Mouse (Mus musculus) adrenal gland, postnatal 4 days (tissue): Measurements from ENCODE around the gene Acp6. TPM values are rescaled to one million over a fixed set of nuclear protein-coding genes. Genes with fewer than 3 reads are reported as not detected.
A peak's percentile ranks its signal among the peaks of the same experiment; 100 is the strongest.
"Not testable (repeated sequence)": the region's sequence is repeated elsewhere in the genome, so short reads cannot be mapped to it uniquely, and the experiment has no call there.

ENCODE experiments used
- DNase-seq, 2 experiments: peaks; one replicate each; pipeline ENCODE4 v3.0.0; 2021 to 2022; ENCODE audit warnings: low spot score in 2 of 2, mixed read lengths in 2 of 2
- long read RNA-seq, 2 experiments: library from polyadenylated mRNA; stranded (forward); transcript quantifications; one replicate each; pipeline ENCODE4 v2.0.0; 2021
- total RNA-seq, 2 experiments: library from RNA; stranded (reverse); gene quantifications; 2 replicates each; pipeline ENCODE4 v1.2.3; 2021

Gene Acp6
- 10 to 100 TPM; 43.5 to 50.8 TPM for total RNA-seq
- long read RNA-seq, experiment 1, transcript Acp6-201 (10 exons, 1,754 nt), result major isoform, 24 of 35 reads
- long read RNA-seq, experiment 1, partial matches to known transcripts, result 1 of 35 reads
- long read RNA-seq, experiment 1, other reads (novel, unspliced or antisense), result 3 of 35 reads
- long read RNA-seq, experiment 2, transcript Acp6-208 (1 exons, 3,291 nt), result minor isoform, 6 of 78 reads
- long read RNA-seq, experiment 2, transcript Acp6-201 (10 exons, 1,754 nt), result major isoform, 57 of 78 reads
- long read RNA-seq, experiment 2, partial matches to known transcripts, result 3 of 78 reads
- long read RNA-seq, experiment 2, other reads (novel, unspliced or antisense), result 10 of 78 reads

GRCm38 (mm10) chr3:97158611-97159508 is at the start of gene Acp6:
TSS of gene Acp6 (plus strand) at chr3:97158777.
- DNase-seq, result peak; percentile 64 to 83

DNA sequence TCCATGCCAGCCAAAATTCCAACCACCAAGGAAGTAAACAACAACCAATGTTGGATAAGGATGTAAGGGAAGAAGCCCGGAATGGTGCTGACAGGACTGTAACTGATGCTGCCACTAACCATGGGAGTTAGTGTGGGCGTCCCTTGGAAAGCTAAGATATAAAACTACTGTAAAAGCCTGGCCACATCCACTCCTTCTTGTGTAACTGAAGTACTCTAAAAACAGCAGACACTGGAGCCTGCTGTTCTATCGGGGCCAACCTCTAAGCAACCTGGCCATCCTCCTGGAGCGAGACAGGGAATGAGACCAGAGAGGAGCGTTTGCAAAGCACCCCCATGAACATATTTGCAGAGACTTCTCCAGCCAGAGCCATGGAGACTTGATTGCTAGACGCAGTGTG is 41.1 kb upstream of the Acp6 start:
- DNase-seq, result no peak

- no peak for DNase-seq
These were observed 40.3 kb upstream of the Acp6 start for GRCm38 (mm10) chr3:97118313-97118712.

DNA sequence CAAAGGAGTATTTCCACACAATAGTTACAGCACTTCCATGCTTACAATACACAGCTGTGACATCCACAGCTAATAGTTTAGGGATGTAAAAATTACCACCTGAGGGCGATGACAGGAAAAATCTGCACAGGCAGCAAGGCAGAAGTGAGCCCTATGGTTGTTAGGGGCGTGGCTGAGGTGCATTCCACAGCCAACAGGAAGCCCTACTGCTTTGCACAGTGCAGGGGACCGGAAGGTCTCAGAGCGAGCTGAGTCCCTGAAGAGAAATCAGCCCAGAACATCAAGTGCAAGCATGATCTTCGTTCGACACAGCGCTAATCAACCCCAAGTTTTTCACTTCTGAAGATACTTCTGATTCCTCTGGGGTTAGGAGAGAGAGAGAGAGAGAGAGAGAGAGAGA is 34.4 kb upstream of the Acp6 start:
- DNase-seq, result no peak

DNA sequence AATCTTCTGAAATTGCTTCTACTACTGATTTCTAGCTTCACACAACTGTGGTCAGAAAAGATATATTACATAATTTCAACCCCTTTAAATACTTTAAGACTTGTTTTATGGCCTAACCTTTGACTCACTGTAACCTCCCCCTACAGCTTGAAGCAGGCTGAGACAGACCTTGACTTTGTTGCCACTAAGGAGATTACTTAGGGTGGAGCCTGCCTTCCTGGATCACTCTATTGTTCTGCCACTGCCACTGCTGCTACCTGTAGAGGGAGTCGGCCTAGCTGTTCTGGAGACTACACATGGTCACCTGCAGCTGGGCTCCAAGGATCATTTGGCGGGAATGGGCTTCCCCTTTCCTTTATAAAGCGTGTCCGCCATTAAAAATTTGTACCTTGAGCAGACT is 29.2 kb upstream of the Acp6 start:
- no peak for DNase-seq

DNA sequence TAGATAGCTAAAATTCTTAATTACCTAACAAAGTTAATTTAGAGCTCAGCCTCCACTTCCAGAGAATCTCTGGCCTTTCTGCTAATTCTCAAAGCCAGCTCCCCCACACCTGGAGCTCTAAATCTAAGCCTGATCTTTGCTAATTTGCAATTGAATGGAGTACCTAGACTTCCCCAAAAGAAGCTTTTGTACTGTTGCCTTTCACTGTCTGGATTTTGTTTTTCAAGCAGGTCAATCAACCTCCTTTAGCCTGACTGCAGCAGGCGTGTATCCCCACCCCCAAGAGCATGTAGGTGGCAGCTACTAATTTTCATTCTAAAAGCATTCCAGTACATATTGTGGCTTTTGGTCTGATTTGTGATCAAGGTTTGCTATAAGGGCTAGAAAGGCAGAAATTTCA is 20.9 kb upstream of the Acp6 start:
- DNase-seq, result not testable (repeated sequence)

DNA sequence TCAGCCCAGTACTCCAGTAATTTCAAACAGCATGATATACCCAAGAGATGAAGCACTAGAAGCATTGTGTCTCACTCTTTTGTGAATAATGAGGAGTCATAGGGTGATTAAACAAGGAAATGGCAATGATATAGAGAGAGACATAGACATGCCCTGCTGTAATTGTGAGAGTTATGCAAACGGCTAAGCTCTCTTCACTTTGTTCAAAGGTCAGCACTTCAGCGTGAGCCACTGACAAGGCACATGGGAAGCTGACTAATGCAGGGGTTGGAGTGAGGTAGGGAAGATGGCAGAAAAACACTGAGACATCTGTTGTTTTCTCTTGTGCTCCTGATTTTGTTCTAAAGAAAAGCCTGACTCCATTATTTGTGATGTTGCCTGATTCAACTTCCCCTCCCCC is 7.5 kb upstream of the Acp6 start:
- DNase-seq, result no peak

GRCm38 (mm10) chr3:97156431-97156830 is 2.1 kb upstream of the Acp6 start:
- DNase-seq, result no peak

DNA sequence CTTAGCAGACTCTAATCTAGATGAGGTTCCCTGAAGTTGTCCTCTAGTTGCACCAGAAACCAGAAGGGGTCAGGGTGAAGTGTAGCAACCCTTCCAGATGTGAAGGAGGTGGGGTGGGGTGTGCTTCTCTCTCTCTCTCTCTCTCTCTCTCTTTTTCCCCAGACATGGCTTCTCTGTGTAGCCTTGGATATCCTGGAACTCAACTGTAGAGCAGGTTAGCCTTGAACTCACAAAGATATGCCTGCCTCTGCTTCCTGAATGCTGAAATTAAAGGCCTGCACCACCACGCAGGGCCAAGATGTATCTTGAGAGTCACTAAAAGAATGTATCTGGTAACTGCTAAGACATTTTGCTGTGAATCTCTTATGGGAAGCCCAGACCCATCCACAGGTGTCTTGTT is 1.3 kb upstream of the Acp6 start:
- no peak for DNase-seq

DNA sequence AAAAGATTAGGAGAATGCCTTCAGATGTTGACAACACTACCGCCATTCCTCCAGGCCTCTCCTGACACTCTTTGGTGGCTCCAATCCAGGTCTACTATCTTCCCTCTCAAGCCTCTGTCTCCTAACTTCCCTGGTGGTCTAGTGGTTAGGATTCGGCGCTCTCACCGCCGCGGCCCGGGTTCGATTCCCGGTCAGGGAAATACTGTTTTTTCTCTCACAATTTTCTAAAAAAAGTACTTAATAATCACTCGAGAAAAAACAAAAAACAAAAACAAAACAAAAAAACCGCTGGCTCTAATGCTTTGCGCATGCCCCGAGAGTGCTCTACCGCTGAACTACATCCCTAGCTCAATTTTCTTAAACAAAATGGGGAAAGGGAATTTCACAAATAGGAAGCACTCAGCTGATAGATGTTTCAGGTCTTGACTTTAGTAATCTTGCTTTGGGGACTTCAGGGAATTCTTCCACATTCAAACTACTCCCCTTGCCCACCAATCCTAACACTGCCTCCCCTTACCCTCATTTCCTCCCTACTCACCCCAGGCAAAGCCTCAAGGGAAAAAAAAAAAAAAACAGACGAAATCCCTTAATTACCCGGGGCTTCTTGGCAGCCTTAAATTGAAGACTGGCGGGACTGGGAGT is 498 bp upstream of the Acp6 start:
- DNase-seq, result peak; percentile 53 to 58

GRCm38 (mm10) chr3:97159509-97159850 is 903 bp downstream of the Acp6 start:
- no peak for DNase-seq

GRCm38 (mm10) chr3:97159986-97160385 is 1.4 kb downstream of the Acp6 start:
- DNase-seq, result no peak

- no peak for DNase-seq
These were observed 2.3 kb downstream of the Acp6 start for GRCm38 (mm10) chr3:97160908-97161307.

DNA sequence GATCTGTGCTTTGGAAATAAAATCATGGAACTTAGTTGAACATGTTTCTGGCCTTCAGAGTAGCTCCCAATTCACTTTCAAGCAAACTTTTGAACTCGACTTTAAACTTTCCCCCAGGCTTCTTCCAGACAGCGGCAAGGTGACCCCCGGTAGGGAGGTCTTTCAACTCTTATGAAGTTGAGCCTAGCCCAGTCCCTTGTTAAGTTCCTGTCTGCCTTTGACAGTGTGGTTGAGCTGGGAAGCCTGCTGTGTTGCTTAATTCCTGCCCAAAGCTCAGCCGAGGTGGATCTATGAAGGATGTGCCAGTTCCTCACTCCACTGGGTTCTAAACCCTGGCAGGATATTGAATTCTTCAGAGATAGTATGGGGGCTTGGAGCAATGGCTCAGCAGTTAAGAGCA is 3.2 kb downstream of the Acp6 start:
- DNase-seq, result no peak

DNA sequence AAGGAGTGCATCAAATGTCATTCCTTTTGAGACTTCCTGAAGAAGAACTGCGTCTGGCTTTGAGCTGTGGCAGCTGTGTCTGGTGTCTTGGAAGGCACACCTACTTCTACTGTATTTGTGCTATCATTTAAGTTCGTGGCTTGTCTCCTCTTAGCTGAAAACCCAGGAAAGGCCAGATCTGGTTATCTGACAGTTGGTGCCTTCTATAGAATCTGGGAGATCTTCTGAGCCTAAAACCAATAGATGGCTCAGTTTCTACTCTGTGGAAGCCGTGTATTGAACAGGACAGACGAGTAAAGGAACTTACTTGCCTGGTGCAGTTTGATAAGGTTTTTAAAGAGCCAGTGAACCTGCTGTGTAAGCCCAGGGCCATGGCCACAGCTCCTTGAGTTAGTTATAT is 5.9 kb downstream of the Acp6 start:
- no peak for DNase-seq

- no peak for DNase-seq
These were observed 8.5 kb downstream of the Acp6 start for GRCm38 (mm10) chr3:97167126-97167525.

GRCm38 (mm10) chr3:97171531-97171930 is 13.0 kb downstream of the Acp6 start:
- no peak for DNase-seq

DNA sequence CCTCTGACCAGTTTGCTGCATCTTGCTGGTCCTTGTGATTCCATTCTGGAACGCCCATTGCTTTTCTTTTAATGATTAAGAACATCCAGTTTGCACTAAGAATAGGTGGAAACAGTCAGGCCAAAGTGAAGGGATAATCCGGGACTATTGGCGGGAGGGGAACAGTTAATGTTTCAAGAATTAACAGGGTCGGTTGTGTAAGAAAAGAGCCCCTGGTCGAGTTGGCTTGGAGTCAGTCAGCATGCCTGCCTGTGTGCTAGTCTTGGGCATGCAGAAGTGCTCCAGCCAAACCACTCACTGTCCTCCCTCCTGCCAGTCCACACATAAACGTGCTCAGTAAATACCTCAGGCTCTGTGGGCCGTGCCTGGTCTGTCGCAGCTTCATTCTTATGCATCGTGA is 13.7 kb downstream of the Acp6 start:
- no peak for DNase-seq

DNA sequence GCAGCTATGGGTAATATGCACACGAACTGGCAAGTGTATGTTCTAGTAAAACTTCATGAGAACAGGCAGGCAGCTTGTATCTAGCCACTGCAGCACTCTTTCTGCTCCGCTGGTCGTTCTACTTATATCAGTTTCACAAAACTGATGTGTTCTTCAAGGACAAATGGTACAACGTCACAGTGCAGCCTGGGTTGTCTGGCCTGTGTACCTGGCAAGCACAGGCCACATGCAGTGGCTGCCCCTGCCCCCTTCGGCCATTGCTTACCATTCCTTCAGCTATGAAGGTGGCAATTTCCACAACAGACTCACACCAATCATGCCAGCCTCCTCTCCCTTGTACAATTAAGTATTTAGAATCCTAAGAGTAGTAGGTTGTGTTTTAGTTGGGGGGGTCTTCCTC is 14.1 kb downstream of the Acp6 start:
- DNase-seq, result no peak

GRCm38 (mm10) chr3:97178885-97179284 is 20.3 kb downstream of the Acp6 start:
- DNase-seq, result no peak

GRCm38 (mm10) chr3:97180527-97180926 is 21.9 kb downstream of the Acp6 start:
- DNase-seq, result no peak

GRCm38 (mm10) chr3:97183810-97184209 is 25.2 kb downstream of the Acp6 start:
- DNase-seq, result no peak
